Comparison of ENCODE assay signal across 8 mouse cellular contexts in the genomic region with DNA sequence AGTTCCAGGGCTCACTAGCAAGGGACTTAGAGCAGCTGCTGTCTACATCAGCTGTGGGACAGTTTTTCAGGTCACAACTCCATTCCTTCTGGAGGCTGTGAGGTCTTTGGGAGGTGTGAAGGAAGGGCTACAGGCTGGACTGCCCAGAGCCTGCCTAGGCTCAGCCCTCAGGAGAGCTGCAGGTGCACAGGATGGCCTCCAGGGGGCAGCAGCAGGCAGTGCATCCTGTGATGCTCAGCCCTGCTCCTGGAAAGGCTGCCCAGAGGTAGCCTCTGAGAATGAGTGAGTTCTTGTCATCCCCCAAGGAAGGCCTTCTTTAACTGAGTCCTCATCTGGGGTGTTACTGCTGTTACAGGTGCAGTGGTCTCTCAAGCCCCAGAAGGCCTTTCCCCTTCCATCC. TPM values are rescaled to one million over a fixed set of nuclear protein-coding genes. Genes with fewer than 3 reads are reported as not detected.
DNase-seq lines count a peak whose midpoint lies in the region; TF ChIP-seq lines count a peak whose summit lies in the region.

No protein-coding gene starts in this region.

- H3K4me1 ChIP-seq in liver, adult 2 months (ENCODE audit: control insufficient read depth, insufficient read depth, low read length): no peaks in the 10 kb centered on the region

- H3K79me2 ChIP-seq in liver, adult 2 months (ENCODE audit: control insufficient read depth, insufficient read depth, low read length): no peaks in the 10 kb centered on the region

- no peaks in the 10 kb centered on the region for H3K36me3 ChIP-seq in liver, adult 2 months (ENCODE audit: control insufficient read depth, insufficient read depth, low read length)

- H3K27ac ChIP-seq in liver, adult 2 months (replicated peaks; ENCODE audit: insufficient read depth, low read depth, low read length): no peak overlapping the region

- no peaks in the 10 kb centered on the region for H3K27me3 ChIP-seq in liver, adult 2 months (ENCODE audit: control insufficient read depth, insufficient read depth, low read length)

- H3K4me3 ChIP-seq in liver, adult 2 months (ENCODE audit: insufficient read depth, low read depth, low read length): no peak overlapping the region

- TF ChIP-seq POLR2A in liver, adult 2 months (IDR thresholded peaks at IDR 0.05; ENCODE audit: extremely low read depth, insufficient read depth, low read length): no peak

- peak; percentile 43 for DNase-seq in ovary, postnatal 10 days (ENCODE audit: low spot score)
- DNase-seq in ovary, adult 18-20 months (ENCODE audit: low spot score): no peak
- peak; percentile 79 for DNase-seq in embryo, embryonic 11 days
- peak; percentile 93 for DNase-seq in heart, adult 11 months
- DNase-seq in kidney, adult 8-10 months: peak; percentile 30 to 64
- no peak for DNase-seq in liver, adult 2 months (ENCODE audit: extremely low read depth, low read depth, low spot score)
- DNase-seq in monocyte, adult 2 months (ENCODE audit: low read depth in 1 of 2, low spot score in 2 of 2): peak; percentile 8 to 39
- DNase-seq in spleen, postnatal 14 days (ENCODE audit: low spot score in 2 of 2): peak; percentile 28 to 50

- peak; percentile 99 for TF ChIP-seq CTCF in liver, adult 2 months (IDR thresholded peaks at IDR 0.05; ENCODE audit: low read depth, low read length)

- no peak overlapping the region for H3K9ac ChIP-seq in liver, adult 2 months (ENCODE audit: low read depth, low read length)

RNA-seq across cellular contexts. Expression of a gene that starts 12.5 kb away (rescaled TPM):
- total RNA-seq in liver, adult 2 months (2014; rRNA removed): 2.3 and 2.6 TPM in 2 replicates
- polyA plus RNA-seq in liver, adult 2 months (2012; rRNA removed): 8.7 and 9.8 TPM in 2 replicates

RNA-seq across cellular contexts. Expression of a gene that starts 43.9 kb away (rescaled TPM):
- total RNA-seq in liver, adult 2 months (2014; rRNA removed): 0.07 and 0.09 TPM in 2 replicates
- 0.09 and 0.15 TPM in 2 replicates for polyA plus RNA-seq in liver, adult 2 months (2012; rRNA removed)

Comparison
In these comparisons a context has a peak if more than half of its experiments do, and no peak if none do; other contexts are left out.
1. DNase-seq: peak in ovary, postnatal 10 days (single experiment), embryo, embryonic 11 days (single experiment), heart, adult 11 months (single experiment), kidney, adult 8-10 months (2 of 2), monocyte, adult 2 months (2 of 2) and spleen, postnatal 14 days (2 of 2); none in ovary, adult 18-20 months (single experiment) and liver, adult 2 months (single experiment).